Mouse (Mus musculus): ENCODE results near the gene Gtf2a2.

Gene Gtf2a2

GRCm38 (mm10) chr9:70012408-70012901 lies at the start of gene Gtf2a2:
TSS of gene Gtf2a2 (plus strand) at chr9:70012550.
- DNase-seq = peak; percentile 85 to 93

GRCm38 (mm10) chr9:69964370-69964769 lies 48.0 kb upstream of the Gtf2a2 start:
- DNase-seq = no peak

DNA sequence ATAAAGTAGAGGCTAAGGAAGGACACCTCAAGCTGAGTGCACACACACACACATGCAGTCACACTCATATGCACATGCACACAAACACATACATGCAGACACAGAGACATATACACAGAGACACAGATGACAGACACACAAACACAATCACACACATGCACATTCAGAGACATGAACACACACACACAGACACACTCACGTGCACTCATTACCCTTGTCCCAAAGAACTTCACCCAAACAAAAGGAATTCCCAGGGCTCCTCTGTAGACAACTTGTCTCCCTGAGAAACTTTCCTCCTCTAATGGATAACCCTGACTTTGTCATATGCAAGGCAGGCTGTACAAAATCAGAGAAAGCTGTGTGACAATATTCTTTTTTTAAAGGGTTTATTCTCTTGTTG lies 26.8 kb upstream of the Gtf2a2 start:
- no peak for DNase-seq

GRCm38 (mm10) chr9:69986063-69986462 lies 26.3 kb upstream of the Gtf2a2 start:
- DNase-seq = no peak

DNA sequence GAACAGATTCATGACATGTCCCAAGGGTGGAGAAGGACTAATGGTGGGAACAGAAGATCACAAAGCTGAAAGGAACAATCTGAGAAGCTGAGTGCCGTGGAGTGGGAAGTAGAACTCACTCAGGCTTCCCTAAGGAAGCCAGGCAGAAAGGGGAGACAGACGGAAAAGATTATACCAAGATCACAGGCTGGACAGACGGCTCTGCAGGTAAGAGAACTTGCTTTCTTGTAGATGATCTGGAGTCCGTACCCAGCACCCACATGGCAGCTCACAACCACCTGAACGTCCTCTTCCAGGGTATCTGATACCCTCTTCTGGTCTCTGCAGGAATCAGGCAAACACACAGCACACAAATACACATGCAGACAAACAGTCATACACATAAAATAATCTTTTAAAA lies 25.8 kb upstream of the Gtf2a2 start:
- no peak for DNase-seq

- peak; percentile 27 to 68 for DNase-seq
Observed at GRCm38 (mm10) chr9:69987579-69987978, 24.8 kb upstream of the Gtf2a2 start.

DNA sequence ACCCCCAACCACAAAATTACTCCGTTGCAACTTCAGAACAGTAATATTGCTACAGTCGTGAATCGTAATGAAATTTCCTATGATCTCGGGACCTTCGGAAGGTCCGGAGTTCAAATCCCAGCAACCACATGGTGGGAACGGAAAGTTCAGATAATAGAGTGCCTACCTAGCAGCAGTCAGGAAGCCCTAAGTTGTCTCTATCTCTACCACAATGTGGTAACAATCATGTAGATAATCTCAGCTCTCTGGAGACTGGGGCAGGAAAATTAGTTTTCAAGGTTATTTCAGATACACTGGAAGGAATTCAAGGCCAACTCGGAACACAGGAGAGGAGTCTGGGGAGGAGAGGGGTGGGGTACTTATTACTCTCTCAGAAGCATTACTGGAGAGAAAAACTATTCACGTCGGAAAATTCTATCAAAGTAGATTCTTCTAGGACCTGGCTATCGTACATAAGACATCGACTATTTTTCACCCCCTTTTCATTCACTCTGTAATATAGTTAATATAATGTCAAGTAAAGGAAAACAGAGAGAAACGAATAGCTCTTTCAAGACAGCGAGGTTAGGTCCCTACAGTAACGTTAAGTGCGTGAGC lies 23.5 kb upstream of the Gtf2a2 start:
- DNase-seq = no peak

DNA sequence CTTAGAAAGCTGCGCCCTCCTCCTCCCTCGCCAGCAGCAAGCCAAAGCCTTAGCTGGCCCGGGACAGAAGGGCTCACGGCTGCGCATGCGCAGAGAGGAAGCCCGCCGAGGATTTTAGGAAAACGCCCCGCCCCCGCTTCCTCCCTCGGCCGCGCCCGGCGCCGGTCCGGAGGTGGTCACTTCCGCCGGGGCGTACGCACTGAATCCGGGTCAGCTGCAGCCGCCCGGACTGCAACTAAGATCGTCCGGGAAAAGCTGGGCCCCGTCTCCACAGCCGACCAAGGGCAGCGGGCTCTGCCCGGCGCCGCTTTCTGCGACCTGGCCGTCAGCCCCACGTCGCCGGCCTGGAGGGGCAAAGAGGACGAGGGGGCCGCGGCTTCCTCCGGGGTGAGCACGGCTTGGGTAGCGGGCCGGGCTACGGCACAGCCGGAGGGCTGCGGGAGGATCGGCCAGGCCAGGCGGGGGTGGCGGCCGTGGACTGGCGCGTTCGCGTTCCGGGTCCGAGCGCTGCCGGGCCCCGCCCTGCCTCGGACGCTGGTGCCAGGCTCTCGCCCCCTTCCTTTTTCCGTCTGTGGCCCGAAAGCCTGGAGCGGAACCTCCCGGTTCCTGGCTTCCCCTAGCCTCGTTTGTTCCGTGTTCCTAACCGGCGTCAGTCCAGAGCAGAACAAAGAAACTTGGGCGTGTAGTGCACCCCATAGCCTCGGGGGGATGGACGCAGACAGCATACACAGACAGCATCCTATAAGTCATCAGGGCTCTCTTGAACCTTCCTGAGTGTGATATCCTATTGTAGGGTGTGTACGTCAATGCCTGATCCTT lies 22.8 kb upstream of the Gtf2a2 start, which contains the start of gene Bnip2:
Gene Bnip2, plus strand, starts transcription at position 164 of the 819 bp plus-strand sequence.
- peak; percentile 90 to 94 for DNase-seq

DNA sequence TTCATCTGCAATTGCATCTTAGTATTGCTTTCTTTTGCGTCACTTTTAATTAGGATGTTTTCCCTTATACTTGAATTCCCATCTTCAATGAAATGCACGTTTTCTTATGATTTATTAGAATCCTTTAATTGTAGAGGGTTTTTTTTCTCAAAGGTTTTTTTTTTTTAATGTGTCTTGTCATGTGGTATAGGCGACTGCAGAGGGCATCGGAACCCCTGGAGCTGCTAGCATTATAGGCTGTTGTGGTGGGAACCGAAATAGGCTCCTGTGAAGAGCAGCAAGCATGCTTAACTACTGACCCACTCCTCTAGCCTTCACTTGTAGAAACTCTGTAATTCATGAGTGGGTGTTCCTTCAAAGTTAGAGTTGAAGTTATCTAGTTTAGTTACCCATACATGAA lies 22.0 kb upstream of the Gtf2a2 start:
- DNase-seq = no peak

GRCm38 (mm10) chr9:69992841-69993277 lies 19.5 kb upstream of the Gtf2a2 start:
- DNase-seq = no peak

GRCm38 (mm10) chr9:69993479-69993878 lies 18.9 kb upstream of the Gtf2a2 start:
- no peak for DNase-seq

GRCm38 (mm10) chr9:69994547-69994946 lies 17.8 kb upstream of the Gtf2a2 start:
- DNase-seq = no peak

DNA sequence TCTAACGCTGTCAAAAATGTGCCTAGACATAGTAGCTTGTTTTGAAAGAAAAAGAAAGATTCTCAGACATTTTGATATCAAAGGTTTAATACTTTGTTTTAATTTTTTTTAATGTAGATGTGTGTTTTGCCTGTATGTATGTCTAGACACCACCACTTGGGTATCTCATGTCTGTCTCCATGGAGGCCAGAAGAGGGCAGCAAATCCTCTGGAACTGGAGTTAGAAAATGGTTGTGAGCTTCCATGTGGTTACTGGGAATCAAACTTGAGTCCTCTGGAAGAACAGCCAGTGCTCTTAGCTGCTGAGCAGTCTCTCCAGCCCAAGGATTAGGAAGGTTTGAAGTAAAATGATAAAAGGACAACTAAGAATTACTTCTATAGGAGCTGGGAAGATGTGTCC lies 13.0 kb upstream of the Gtf2a2 start:
- no peak for DNase-seq

- no peak for DNase-seq
Observed at GRCm38 (mm10) chr9:70003516-70003915, 8.8 kb upstream of the Gtf2a2 start.

GRCm38 (mm10) chr9:70006984-70007383 lies 5.4 kb upstream of the Gtf2a2 start:
- DNase-seq = no peak

DNA sequence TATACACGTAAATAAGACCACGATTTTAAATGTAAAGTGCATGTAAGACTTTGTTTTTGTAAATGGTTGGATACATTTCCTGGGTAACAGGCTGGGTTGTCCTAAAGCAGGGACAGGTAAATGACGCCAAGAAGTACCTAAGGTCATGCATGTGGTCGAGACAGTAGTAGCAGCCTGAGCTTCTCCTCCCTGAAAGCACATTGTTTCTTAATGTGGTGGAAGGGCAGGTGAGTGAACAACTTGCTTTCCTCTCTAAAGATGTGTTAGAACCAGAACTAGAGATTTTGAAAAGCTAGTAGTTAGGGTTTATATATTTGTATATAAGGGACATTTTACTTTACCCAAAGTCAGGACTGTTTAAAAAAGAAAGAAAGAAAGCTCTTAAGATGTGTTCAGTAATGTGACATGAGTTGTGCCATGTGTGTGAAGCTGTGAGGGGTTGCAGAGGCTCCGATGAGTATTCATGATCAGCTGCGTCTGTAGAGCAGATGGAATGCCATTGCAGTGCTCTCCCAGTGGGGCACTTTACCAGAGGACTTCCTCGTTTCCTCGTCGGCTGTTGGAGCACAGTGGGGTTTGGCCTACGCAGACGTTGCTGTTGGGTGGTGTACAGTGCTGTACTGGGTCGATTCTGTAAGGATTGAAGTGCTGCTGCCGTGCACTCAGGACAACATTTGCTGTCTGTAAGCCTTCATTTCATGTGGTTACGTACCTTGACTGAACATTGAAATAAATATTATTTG lies 4.7 kb upstream of the Gtf2a2 start:
- no peak for DNase-seq

GRCm38 (mm10) chr9:70009754-70010304 lies 2.5 kb upstream of the Gtf2a2 start:
- DNase-seq = no peak

DNA sequence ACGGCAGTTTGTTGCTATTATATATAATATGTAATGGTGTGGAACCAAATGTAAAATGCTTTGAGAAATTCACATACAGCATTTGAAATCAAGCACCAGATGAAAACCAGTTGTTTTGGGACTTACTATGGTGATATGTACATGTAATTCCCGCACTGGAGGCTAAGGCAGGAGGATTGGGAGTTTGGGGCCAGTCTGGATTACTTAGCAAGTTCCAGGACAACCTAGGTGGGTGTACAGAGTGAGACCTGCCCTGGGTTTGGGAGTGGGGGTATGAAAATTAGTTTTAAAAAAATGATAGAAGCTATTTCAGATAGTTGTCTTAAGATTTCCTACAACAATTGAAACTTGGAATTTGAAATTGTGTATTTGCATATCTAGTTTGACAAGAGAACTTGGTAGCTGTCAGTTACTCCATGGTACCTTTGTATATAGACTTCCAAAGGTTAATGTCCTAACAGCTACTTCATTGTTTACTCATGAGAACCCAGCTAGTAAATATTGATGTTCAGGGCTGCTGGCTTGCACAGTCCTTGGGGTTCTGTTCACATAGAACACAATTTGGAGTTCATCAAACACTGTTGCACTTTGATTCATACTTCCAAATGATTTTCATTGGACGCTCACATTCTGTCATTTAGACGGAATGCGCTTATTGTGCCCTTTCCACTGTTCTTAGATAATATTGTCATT lies 1.4 kb upstream of the Gtf2a2 start:
- DNase-seq = no peak

GRCm38 (mm10) chr9:70011537-70012407 lies 578 bp upstream of the Gtf2a2 start:
- DNase-seq = no peak

GRCm38 (mm10) chr9:70015632-70016031 lies 3.3 kb downstream of the Gtf2a2 start:
- no peak for DNase-seq

- no peak for DNase-seq
Observed at GRCm38 (mm10) chr9:70018879-70019278, 6.5 kb downstream of the Gtf2a2 start.
